Mouse (Mus musculus) CH12.LX (cell line): Measurements from ENCODE around the gene Aida. TPM values are rescaled to one million over a fixed set of nuclear protein-coding genes. Genes with fewer than 3 reads are reported as not detected.

ENCODE experiments used
- DNase-seq: peaks from one replicate; pipeline ENCODE4 v3.0.0-alpha.2; 2013; ENCODE audit errors: extremely low read depth
- H3K27ac ChIP-seq: 2 replicates; pipeline ENCODE4 v1.5.1; 2012; ENCODE audit warnings: low read depth, mild to moderate bottlenecking, control low read depth, moderate library complexity; ENCODE audit not compliant: insufficient read depth
- H3K27me3 ChIP-seq: replicated peaks from 2 replicates; pipeline ENCODE3; 2012; ENCODE audit warnings: inconsistent platforms
- H3K36me3 ChIP-seq, 2 experiments: replicated peaks in 1 of 2; 2 replicates each; pipeline versions ENCODE3 to v1.6.1; 2012; ENCODE audit warnings: inconsistent platforms in 1 of 2, low read length in 1 of 2, mild to moderate bottlenecking in 1 of 2, mixed read lengths in 1 of 2, moderate library complexity in 1 of 2; ENCODE audit not compliant: control insufficient read depth in 1 of 2, insufficient read depth in 1 of 2
- H3K4me1 ChIP-seq, 2 experiments: 2 replicates each; pipeline ENCODE4 v1.6.1; 2012; ENCODE audit warnings: inconsistent platforms in 1 of 2, moderate library complexity in 1 of 2; ENCODE audit not compliant: insufficient read depth in 2 of 2, control insufficient read depth in 1 of 2
- H3K4me2 ChIP-seq: 2 replicates; pipeline ENCODE4 v1.6.1; 2012; ENCODE audit warnings: low read depth, mild to moderate bottlenecking, control low read depth; ENCODE audit not compliant: poor library complexity, insufficient read depth, severe bottlenecking
- H3K4me3 ChIP-seq, 3 experiments: fragments of 150-350 bp in 1 of 3; sonication (generic) in 1 of 3; replicated peaks in 1 of 3; 2 replicates each; pipeline versions ENCODE3 to v1.5.1; 2011 to 2012; ENCODE audit warnings: low read depth in 2 of 3, low read length in 2 of 3, mild to moderate bottlenecking in 2 of 3, moderate library complexity in 2 of 3, control low read depth in 1 of 3, improper control_type of control experiment in 1 of 3, inconsistent platforms in 1 of 3, mixed read lengths in 1 of 3; ENCODE audit not compliant: poor library complexity in 1 of 3
- H3K79me2 ChIP-seq: replicated peaks from 2 replicates; pipeline ENCODE4 v1.6.1; 2012; ENCODE audit warnings: mild to moderate bottlenecking, moderate library complexity; ENCODE audit not compliant: control insufficient read depth, poor library complexity, insufficient read depth, severe bottlenecking; ENCODE audit errors: extremely low read depth
- H3K9ac ChIP-seq: 2 replicates; pipeline ENCODE4 v1.6.1; 2012; ENCODE audit warnings: low read depth, mild to moderate bottlenecking, control low read depth, moderate library complexity; ENCODE audit not compliant: insufficient read depth
- H3K9me3 ChIP-seq: replicated peaks from 2 replicates; pipeline ENCODE3; 2012; ENCODE audit warnings: low read length, inconsistent platforms, mixed read lengths
- CTCF ChIP-seq, 2 experiments: IDR thresholded peaks in 1 of 2; conservative IDR thresholded peaks in 1 of 2; 2 replicates each; pipeline ENCODE4 v1.5.1; 2011 to 2012; ENCODE audit warnings: low read depth in 2 of 2, low read length in 2 of 2, improper control_type of control experiment in 1 of 2, inconsistent platforms in 1 of 2, mild to moderate bottlenecking in 1 of 2, moderate library complexity in 1 of 2
- ELF1 ChIP-seq: IDR thresholded peaks from 2 replicates; pipeline ENCODE4 v1.6.1; 2014; ENCODE audit warnings: low read depth, mild to moderate bottlenecking, inconsistent platforms, low read length, improper control_type of control experiment
- HCFC1 ChIP-seq: IDR thresholded peaks from 2 replicates; pipeline ENCODE4 v1.6.1; 2012; ENCODE audit warnings: low read depth, mild to moderate bottlenecking, inconsistent platforms, low read length, improper control_type of control experiment
- IRF4 ChIP-seq: IDR thresholded peaks from 2 replicates; pipeline ENCODE4 v1.6.1; 2014; ENCODE audit warnings: low read depth, mild to moderate bottlenecking, inconsistent platforms, low read length, improper control_type of control experiment
- KAT2A ChIP-seq: IDR thresholded peaks from 2 replicates; pipeline ENCODE4 v1.6.1; 2012; ENCODE audit warnings: low read length, improper control_type of control experiment, inconsistent platforms; ENCODE audit not compliant: insufficient replicate concordance
- MAX ChIP-seq: IDR thresholded peaks from 2 replicates; pipeline ENCODE4 v1.6.1; 2011; ENCODE audit warnings: low read length, improper control_type of control experiment
- MEF2A ChIP-seq: IDR thresholded peaks from 2 replicates; pipeline ENCODE4 v1.6.1; 2014; ENCODE audit warnings: low read depth, mild to moderate bottlenecking, inconsistent platforms, low read length, improper control_type of control experiment, borderline replicate concordance
- MXI1 ChIP-seq: IDR thresholded peaks from 2 replicates; pipeline ENCODE4 v1.6.1; 2011; ENCODE audit warnings: mild to moderate bottlenecking, low read depth, low read length, improper control_type of control experiment
- MYC ChIP-seq: IDR thresholded peaks from 2 replicates; pipeline ENCODE4 v1.6.1; 2011; ENCODE audit warnings: low read depth, mild to moderate bottlenecking, improper control_type of control experiment, low read length
- NELFE ChIP-seq: IDR thresholded peaks from 2 replicates; pipeline ENCODE4 v1.6.1; 2011; ENCODE audit warnings: low read depth, low read length, improper control_type of control experiment
- NRF1 ChIP-seq: IDR thresholded peaks from 2 replicates; pipeline ENCODE4 v1.6.1; 2014; ENCODE audit warnings: low read depth, mild to moderate bottlenecking, inconsistent platforms, low read length, improper control_type of control experiment, moderate library complexity
- POLR2A ChIP-seq: IDR thresholded peaks from 2 replicates; pipeline ENCODE4 v1.6.1; 2011; ENCODE audit warnings: low read depth, mild to moderate bottlenecking, improper control_type of control experiment, low read length
- POLR2AphosphoS2 ChIP-seq: IDR thresholded peaks from 2 replicates; pipeline ENCODE4 v1.6.1; 2011; ENCODE audit warnings: low read depth, low read length, improper control_type of control experiment
- RAD21 ChIP-seq: IDR thresholded peaks from 2 replicates; pipeline ENCODE4 v1.6.1; 2011; ENCODE audit warnings: low read depth, mild to moderate bottlenecking, low read length, improper control_type of control experiment, moderate library complexity
- TBP ChIP-seq: conservative IDR thresholded peaks from 2 replicates; pipeline ENCODE4 v1.6.1; 2011; ENCODE audit warnings: low read depth, low read length, improper control_type of control experiment
- TCF12 ChIP-seq: IDR thresholded peaks from 2 replicates; pipeline ENCODE4 v1.6.1; 2014; ENCODE audit warnings: low read depth, mild to moderate bottlenecking, inconsistent platforms, low read length, improper control_type of control experiment
- UBTF ChIP-seq: IDR thresholded peaks from 2 replicates; pipeline ENCODE4 v1.6.1; 2012; ENCODE audit warnings: low read depth, mild to moderate bottlenecking, inconsistent platforms, low read length, improper control_type of control experiment, moderate library complexity
- USF1 ChIP-seq: IDR thresholded peaks from 2 replicates; pipeline ENCODE4 v1.6.1; 2014; ENCODE audit warnings: low read depth, mild to moderate bottlenecking, inconsistent platforms, low read length, improper control_type of control experiment
- ZC3H11A ChIP-seq: IDR thresholded peaks from 2 replicates; pipeline ENCODE4 v1.6.1; 2012; ENCODE audit warnings: low read depth, mild to moderate bottlenecking, inconsistent platforms, low read length, improper control_type of control experiment
- ZKSCAN1 ChIP-seq: IDR thresholded peaks from 2 replicates; pipeline ENCODE4 v1.6.1; 2012; ENCODE audit warnings: low read depth, inconsistent platforms, low read length, improper control_type of control experiment, borderline replicate concordance
- ZMIZ1 ChIP-seq: IDR thresholded peaks from 2 replicates; pipeline ENCODE4 v1.6.1; 2012; ENCODE audit warnings: low read depth, mild to moderate bottlenecking, inconsistent platforms, low read length, improper control_type of control experiment
- ZNF384 ChIP-seq: IDR thresholded peaks from 2 replicates; pipeline ENCODE4 v1.6.1; 2012; ENCODE audit warnings: low read depth, low read length, improper control_type of control experiment, inconsistent platforms
- dilution Hi-C: fragments of 300-500 bp; cut with MboI; formaldehyde crosslinking; loops from 2 replicates; pipeline ENCODE4 v1.14.3; 2020; ENCODE audit warnings: low sequenced_read_pairs; ENCODE audit not compliant: extremely low pct_unique_long_range_greater_than_20kb, extremely low pct_ligation_motif_present
- in situ Hi-C: fragments of 300-500 bp; cut with MboI; formaldehyde crosslinking; loops from 3 replicates; pipeline ENCODE4 v1.14.3; 2019; ENCODE audit warnings: low sequenced_read_pairs, low pct_ligation_motif_present, low pct_unique_long_range_greater_than_20kb, mixed read lengths
- polyA plus RNA-seq: library from polyadenylated mRNA; unstranded; fragments of >175 nt; gene quantifications from 2 replicates; pipeline ENCODE4 v1.2.1, GENCODE M21; 2012; ENCODE audit warnings: low read depth; ENCODE audit not compliant: insufficient read length
- total RNA-seq, 2 experiments: library from RNA; depleted of rRNA; stranded (reverse); fragments of 300-350 nt in 1 of 2; fragments of >200 nt in 1 of 2; gene quantifications; 2 replicates each; pipeline ENCODE4 v1.2.3; 2012 to 2014

Gene Aida
- total and polyA plus RNA-seq, 3 experiments = 11.0 to 45.2 (median 32.8) TPM

DNA sequence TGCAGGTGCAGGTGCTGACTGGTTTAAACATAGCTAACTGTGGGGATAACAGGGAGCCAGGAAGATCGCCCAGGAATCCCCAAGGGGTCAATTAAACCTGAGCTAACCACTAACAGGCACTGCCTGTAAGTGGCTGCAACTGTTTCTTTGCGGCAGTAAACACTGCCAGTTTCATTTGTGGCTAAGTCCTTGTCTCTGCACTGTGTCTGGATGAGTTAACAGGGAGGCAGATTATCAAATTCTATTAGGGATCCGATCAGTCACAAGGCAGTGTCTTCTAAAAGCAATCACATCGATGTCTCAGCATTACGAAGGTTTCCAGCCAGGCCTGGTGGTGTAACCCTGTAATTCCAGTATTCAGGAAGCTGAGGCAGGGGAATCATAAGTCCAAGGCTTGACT, 70.0 kb downstream of the Aida start:
- peaks cover 24 to 52% of the 10 kb centered on the region in 2 experiments for H3K36me3 ChIP-seq
- dilution Hi-C loops (no loop called here), in situ Hi-C loops (no loop called here)
- peaks cover 7% of the 10 kb centered on the region; the same call in 1 of the 2 replicates for H3K79me2 ChIP-seq
- H3K27me3 ChIP-seq = no peaks in the 10 kb centered on the region
- peaks cover 8 to 21% of the 10 kb centered on the region in 2 experiments for H3K4me1 ChIP-seq
- no peak overlapping the region for H3K9ac ChIP-seq
- no peak overlapping the region for H3K4me2 ChIP-seq
- no peak for TF ChIP-seq POLR2A
- TF ChIP-seq ZC3H11A = no peak
- no peak for TF ChIP-seq CTCF (conservative IDR thresholded peaks at IDR 0.05 in 1 of 2, IDR thresholded peaks at IDR 0.05 in 1 of 2; ENCODE audit: low read depth in 2 of 2, low read length in 2 of 2)
- TF ChIP-seq NELFE = no peak
- TF ChIP-seq POLR2AphosphoS2 = no peak
- TF ChIP-seq ZKSCAN1 = no peak
- TF ChIP-seq MAX = no peak
- no peak for TF ChIP-seq NRF1
- no peak overlapping the region for H3K27ac ChIP-seq
- H3K9me3 ChIP-seq = no peaks in the 10 kb centered on the region
- no peak for DNase-seq
- no peak overlapping the region for H3K4me3 ChIP-seq

DNA sequence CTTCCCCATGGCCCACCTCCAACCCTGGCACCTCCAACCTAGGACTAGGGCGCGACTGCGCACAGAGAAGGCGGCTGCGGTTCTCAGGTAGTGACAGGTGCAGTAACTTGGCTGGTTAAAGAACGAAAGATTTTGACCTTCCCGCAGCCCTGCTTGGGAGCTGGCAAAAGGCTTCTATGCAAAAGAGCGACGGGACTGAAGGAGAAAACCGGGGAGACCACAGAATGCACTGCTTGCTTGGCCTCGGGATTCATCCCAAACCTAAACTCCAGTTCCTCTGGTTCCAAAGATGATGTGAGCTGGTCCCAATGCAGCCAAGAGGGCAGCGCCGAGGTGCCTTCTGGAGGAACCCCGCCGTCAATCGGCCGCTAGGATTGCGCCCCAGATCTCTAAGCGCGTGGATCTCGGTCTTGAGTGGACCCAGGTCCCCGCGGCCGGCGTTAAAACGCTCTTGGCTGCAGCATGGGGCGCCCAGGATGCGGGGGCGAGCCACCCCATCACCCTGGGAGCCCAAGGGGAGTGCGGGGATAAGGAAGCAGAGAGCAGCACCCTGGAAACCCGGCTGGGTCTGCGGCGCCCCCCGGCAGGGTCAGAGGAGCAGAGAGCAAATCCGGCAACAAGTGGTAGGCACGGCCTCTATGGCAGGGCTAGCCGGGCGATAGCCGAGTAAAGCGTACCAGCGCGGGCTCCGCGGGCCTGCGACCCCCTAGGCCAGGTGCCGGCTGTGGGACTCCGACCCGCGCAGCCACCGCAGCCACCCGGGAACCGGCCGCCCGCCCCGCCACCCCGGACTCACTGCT, 72.4 kb downstream of the Aida start:
- H3K4me2 ChIP-seq = peak overlapping the region; percentile 85
- DNase-seq = no peak
- dilution Hi-C loops (no loop called here), in situ Hi-C loops (no loop called here)
- H3K27ac ChIP-seq = no peak overlapping the region
- H3K9me3 ChIP-seq = no peaks in the 10 kb centered on the region
- peaks cover 13 to 31% of the 10 kb centered on the region in 2 experiments for H3K36me3 ChIP-seq
- H3K9ac ChIP-seq = peak overlapping the region; percentile 61
- H3K27me3 ChIP-seq = no peaks in the 10 kb centered on the region
- H3K4me1 ChIP-seq = peaks cover 8 to 21% of the 10 kb centered on the region in 2 experiments
- peak overlapping the region; percentile 76 to 96 (median 86) for H3K4me3 ChIP-seq
- TF ChIP-seq KAT2A (no peak), NRF1 (peak; percentile 43)
- peaks cover 7% of the 10 kb centered on the region; the same call in 1 of the 2 replicates for H3K79me2 ChIP-seq

DNA sequence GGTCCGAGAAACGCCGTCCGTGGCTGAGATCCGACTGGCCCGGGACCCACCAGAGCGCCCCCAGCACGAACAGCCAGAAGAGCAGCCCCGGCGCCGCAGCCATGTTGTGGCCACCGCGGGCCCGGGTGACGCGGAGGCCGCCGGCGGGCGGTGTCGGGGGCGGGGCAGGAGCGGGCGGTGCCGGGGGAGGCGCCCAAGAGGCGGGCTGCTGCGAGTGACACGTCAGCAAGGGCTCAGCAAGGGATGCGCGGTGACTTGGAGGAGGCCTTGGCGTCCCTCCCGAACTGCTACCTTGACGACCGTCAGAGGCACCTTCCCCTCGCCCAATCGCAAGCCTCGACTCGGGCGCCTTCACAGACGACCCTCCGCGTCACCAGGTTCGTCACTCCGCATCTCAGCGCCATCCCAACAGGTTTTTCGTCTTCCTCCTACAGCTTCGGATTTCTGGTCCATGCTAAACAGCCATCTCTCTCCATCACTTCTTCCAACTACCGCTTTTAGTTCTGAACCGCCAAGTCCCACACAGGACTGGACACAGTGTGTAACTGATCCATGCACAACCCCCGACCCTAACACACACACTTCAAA, 73.1 kb downstream of the Aida start, which contains the start of gene Mia3:
Mia3 (minus strand) TSS at position 127 of the 588 bp plus-strand sequence.
- Histone ChIP-seq H3K9me3 (no peaks in the 10 kb centered on the region), H3K4me1 (peaks cover 8 to 21% of the 10 kb centered on the region in 2 experiments), H3K79me2 (peaks cover 7% of the 10 kb centered on the region; the same call in 1 of the 2 replicates), H3K9ac (peak within 1 kb of the TSS; percentile 61), H3K36me3 (peaks cover 6 to 24% of the 10 kb centered on the region in 2 experiments), H3K4me2 (peak within 1 kb of the TSS; percentile 85), H3K27ac (no peak within 1 kb of the TSS), H3K4me3 (peak within 1 kb of the TSS; percentile 76 to 96 (median 86)), H3K27me3 (no peaks in the 10 kb centered on the region)
- dilution Hi-C loops = no loop called here
- peak; percentile 96 for DNase-seq
- in situ Hi-C loops = no loop called here
- TF ChIP-seq POLR2A = peak; percentile 84
- no peak for TF ChIP-seq USF1
- no peak for TF ChIP-seq ZNF384
- TF ChIP-seq HCFC1 = no peak
- peak; percentile 79 for TF ChIP-seq MYC
- TF ChIP-seq ELF1 = peak; percentile 48
- no peak for TF ChIP-seq ZKSCAN1
- TF ChIP-seq UBTF = no peak
- 0 out of 2 replicates have a peak, but pooled peaks have one; percentile 9 for TF ChIP-seq MEF2A
- peak; percentile 75 for TF ChIP-seq TBP
- TF ChIP-seq ZMIZ1 = peak; percentile 80
- 0 out of 2 replicates have a peak, but pooled peaks have one; percentile 42 for TF ChIP-seq POLR2AphosphoS2
- peak; percentile 77 for TF ChIP-seq NELFE
- TF ChIP-seq TCF12 = peak; percentile 76
- peak; percentile 69; the same call in 1 of the 2 replicates for TF ChIP-seq MXI1
- TF ChIP-seq KAT2A = no peak
- TF ChIP-seq RAD21 = no peak
- no peak for TF ChIP-seq IRF4
